Mouse (Mus musculus) adrenal gland, postnatal 10 days (tissue): Measurements from ENCODE around the gene Selenoi. TPM values are rescaled to one million over a fixed set of nuclear protein-coding genes. Genes with fewer than 3 reads are reported as not detected.

Experiments
- DNase-seq: peaks from one replicate; pipeline ENCODE4 v3.0.0; 2021; ENCODE audit warnings: mixed read lengths
- total RNA-seq, 2 experiments: library from RNA; stranded (reverse); gene quantifications; 2 replicates each; pipeline ENCODE4 v1.2.3; 2021

The Selenoi gene
- total RNA-seq, 2 experiments from 2014 or later, result 20.4 to 20.7 TPM

DNA sequence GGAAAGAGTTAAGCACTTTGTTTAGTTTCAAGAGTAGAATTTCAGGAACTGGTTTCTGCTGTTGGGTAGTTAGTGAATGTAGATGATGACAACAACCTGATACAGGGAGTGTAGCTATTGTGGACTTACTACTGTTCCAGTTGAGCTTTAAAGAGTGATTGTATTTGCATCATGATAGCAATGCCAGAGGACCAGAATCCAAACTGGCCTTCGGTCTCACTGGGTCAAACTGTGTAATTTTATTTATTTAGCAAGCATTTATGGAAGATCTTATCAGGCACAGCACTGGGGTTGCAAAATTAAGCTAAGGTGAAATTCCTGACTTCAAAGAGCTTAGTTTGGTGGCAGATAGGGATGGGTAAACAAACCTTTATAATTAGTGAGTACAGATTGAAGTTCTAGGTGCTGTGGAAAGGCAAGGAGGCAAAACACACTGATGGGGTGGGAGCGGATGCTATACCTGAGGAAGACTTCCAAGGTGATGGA, 3.3 kb downstream of the Selenoi start:
- DNase-seq, result no peak

DNA sequence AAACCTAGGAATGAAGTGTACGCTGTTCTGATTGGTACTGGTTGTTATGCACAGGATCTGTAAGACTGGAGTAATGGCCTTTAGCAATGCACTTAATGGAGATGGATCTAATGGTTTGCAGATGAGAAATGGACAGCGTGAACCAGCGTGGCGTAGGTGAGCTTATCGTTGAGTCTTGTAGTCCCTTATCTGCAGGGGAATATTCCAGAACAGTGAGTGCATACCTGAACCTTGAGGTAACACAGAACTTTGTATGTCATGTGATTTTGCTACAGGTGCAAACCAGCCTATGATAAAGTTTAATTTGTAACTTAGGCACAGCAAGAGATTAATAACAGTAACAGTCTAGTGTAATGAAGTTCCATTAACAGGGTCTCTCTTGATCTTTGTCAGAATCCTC, 6.2 kb downstream of the Selenoi start:
- DNase-seq, result no peak

DNA sequence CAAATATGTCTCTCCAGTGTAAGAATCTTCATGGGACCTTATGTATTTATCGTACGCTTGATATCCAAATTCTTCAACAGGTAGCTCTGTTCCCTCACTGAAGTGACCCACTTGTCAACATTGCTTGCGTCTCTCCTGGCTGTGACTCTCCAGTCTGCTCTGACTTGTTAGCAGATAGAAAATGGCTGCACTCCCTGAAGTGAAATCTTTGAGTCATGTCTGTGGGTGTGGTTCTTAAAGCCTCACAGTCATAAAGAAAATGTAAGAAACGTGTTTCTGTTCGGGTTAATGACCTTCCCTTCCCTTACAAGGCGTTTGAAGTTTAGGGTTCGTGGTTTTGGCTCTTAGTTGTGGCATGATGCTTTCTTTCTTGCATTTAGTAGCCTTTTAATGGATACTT, 8.2 kb downstream of the Selenoi start:
- no peak for DNase-seq

DNA sequence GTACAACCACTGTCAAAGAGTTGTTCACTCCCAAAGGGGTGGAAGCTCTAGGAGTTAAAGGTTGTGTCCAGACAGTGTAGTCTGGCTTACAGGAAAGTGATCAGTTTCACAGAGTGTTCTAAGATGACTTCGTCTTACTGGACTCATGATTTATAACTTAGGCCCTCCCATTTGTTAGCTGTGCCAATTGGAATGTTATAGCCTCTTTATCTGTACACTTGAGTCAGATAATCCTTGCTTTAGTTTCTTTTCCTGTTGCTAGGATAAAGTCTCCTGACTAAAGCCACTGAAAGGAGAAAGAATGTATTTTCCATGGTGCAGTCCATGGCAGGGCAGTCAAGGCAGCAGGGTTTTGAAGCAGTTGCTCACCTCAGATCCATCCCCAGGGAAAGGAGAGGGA, 10.0 kb downstream of the Selenoi start:
- DNase-seq, result no peak

DNA sequence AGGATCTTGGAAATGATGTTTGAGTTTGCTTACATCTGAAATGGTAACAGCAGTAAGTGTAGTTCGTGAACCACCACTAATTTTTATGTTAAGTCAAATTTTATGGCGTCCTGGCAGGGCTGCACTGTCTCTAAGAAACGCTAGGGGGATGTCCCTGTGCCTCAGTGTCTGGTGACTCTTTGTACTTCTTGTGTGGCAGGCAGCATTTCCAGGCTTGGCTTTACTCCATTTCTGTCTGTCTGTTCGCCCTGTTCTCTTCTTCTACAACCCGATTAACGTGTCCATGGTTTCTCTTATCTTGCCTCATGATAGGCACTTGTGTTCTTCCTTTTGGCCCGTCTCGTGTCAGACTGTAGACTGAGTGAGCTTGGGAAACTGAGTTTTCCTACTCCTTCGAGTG, 11.4 kb downstream of the Selenoi start:
- peak; percentile 16 for DNase-seq

DNA sequence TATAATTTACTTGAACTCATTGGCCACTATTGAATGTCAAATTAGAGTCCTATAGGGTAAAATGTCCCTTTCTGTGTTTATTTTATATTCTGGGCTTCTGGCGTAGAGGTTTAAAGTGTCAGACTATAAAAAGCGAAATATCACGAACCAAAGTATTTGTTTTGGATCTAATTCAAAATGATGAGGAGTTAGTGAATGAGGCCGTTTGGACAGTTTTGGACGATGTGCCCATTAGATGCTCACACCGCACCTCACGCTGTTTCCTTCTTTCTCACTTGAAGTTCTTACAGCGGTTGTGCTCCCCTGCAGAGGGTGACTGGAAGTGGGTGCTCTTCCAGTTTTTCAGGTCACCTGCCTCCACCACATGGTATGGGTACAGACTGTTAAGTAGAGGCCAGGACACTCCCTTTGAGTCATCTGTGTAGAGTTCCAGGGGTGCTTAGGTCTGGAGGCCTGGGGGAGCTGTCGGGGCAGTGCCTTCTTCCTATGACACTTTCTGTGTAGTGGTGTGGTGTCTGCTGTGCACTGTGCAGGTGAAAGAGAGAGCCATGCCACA, 13.6 kb downstream of the Selenoi start:
- DNase-seq, result no peak

DNA sequence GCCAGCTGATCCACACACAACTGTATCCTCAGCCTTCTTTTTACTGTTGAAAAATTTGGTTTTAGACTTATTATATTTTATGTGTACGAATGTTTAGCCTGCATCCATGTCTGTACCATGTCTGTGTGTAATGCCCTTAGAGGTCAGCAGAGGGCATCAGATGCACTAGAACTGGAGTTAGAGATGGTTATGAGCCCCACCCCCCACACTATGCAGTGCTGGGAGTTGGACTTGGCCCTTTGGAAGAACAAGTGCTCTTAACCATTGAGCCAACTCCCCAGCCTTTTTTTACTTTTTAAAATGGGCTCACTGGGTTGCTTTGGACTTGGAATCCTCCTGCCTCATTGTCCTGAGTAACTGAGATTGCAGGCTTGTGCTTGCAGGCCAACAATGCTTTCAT, 15.3 kb downstream of the Selenoi start:
- no peak for DNase-seq

DNA sequence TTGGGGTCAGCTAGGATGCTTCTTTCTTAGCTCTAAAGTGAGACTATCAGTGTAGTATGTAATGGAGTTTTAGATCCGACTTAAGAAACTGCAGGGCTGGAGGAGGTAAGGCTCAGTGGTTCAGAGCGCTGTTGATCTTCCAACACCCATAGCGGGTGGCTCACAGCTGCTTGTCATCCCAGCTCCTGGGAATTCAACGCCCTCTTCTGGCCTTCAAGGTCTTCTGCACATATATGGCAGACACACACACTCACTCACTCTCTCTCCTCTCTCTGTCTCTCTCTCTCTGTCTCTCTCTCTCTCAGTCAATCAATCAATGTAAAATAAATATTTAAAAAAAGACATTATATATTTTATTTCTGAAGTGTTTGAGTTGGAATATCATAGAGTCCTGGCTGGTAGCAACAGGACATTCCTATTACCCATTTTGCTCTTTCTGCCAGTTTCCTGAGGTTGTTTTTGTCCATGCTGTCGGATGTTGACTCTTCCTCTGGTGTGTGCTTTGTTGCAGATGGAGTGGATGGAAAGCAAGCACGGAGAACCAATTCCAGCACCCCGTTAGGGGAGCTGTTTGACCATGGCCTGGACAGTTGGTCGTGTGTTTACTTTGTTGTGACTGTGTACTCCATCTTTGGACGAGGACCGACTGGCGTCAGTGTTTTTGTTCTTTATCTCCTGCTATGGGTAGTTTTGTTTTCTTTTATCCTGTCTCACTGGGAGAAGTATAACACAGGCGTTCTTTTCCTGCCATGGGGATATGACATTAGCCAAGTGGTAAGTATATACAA, 23.4 kb downstream of the Selenoi start:
- no peak for DNase-seq

DNA sequence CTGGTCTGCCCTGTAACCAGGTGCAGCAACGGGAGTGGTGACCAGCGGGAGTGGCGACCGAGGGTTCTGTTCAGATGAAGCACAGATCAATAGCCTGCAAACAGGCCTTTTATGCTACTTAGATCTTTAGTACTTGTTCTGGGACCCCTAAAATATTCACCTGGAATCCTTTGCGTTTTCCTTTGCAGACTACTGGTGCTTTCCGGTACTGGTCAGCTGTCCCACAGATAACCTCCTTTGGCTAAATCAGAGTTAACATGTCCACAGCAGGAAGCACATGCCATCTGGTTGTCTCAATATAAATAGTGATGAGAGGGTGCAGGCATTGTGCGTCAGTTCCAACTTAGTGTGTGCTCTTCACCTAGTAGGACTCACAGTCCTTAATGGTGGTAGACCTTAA, 26.4 kb downstream of the Selenoi start:
- DNase-seq, result no peak

DNA sequence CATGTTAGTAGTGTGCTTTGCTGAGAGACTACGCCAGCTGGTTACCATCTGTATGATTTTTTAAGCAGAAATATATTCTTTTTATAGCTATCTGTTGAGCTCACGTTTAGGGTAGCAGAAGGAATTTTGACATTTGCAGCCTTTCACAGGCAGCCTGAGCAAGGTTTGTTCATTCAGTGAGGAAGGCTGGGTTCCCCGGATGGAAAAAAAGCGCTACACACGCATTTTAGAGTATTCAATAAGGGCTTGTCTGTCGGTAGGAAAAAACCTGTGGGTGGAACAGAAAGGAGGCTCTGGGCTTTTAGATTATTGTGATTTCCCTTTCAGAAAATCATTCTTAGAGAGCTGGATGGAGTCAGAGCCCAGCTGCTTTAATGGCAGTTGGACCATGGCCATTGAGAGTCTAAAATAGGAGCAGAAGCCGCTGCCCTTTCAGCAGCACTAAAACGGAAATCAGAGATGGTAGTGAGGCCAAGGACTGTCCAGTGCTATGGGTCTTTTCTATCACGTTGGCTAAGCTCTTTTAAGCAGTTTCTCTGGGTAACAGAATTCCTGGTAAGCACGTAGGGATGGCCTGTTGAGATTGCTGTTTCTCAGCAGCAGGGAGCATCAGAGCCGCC, 38.3 kb downstream of the Selenoi start:
- peak; percentile 29 for DNase-seq

DNA sequence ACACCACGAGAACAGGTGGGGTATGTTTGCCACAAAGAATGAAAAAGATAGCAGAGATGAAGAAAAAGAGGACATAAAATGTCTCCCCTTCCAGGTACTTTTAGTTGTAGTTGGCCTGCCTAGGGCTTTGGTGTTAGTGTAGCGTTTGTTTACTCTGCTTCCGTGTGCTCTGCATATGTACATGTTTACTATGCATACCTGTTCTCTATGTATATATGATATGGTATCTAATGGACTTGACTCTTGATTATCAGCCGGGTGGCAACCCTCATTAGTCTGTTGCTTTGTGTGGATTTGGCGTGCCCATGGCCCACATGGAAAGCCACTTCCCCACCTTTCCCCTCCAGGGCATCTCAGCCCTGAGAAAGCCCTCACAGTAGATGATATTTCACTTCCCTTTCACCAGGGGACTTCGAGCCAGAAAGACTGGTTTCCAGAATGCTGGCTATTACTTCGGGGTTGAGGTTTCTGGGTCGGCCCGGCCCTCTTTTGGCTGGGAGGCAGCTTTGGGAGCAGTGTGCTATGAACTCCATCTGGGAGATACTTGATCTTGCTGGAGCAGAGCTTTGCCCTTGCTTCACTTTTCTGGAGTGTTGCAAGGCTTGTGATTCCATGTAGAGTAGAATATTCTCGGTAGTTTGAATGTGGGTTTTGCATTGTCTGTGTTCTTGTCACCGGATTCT, 39.4 kb downstream of the Selenoi start:
- peak; percentile 63 for DNase-seq

DNA sequence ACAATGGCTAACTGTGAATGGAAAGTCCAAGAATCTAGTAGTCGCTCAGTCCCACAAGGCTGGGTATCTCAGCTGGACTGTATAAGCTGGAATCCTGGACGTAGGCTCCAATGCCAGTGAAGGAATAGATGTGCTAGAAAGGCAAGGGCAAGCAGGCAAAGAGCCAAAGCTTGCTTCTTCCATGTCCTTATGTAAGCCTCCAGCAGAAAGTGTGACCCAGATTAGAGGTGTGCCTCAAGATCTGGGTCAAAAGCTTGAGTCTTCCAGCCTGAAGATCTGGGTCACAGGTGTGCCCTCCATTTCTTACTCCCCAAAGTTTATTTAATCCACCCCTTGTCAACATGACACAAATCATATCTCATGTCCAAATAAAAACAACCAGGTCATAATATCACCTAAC, 44.0 kb downstream of the Selenoi start:
- DNase-seq, result no peak

DNA sequence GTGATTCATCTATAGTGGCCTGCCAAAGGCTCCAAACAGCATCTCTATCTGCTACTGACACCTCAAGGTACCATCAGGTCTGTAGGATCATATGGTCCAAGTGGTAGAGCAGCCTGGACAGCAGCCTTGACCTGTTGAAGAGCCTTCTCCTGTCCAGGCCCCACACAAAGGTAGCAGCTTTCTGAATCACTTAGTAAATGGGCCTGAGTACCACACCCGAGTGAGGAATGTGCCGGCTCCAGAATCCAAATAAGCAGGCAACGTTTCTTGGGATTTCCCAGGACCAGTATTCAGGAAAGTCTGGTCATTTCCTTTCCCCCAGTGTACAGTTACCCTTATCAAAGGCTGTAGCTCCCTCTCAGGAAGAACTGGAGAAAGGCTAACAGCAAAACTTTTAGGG, 46.6 kb downstream of the Selenoi start:
- DNase-seq, result no peak

DNA sequence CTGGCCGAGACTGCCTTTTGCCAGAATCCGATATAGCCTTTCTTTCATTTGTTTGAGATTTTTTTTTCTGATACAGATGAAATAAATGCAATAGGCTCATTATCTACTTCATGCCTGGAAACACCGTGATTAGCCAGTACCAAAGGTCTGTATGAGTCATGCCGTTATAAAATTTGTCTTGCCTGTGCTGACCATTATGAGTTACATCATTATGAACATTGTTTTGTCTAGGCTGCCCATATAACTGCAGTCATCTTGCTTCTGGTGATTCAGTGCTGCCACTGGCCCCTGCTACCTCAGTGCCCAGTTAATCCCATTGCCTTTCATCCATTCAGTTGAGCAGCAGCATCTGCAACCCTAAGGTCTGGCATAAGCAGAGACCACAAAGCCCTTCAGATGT, 47.1 kb downstream of the Selenoi start:
- no peak for DNase-seq

DNA sequence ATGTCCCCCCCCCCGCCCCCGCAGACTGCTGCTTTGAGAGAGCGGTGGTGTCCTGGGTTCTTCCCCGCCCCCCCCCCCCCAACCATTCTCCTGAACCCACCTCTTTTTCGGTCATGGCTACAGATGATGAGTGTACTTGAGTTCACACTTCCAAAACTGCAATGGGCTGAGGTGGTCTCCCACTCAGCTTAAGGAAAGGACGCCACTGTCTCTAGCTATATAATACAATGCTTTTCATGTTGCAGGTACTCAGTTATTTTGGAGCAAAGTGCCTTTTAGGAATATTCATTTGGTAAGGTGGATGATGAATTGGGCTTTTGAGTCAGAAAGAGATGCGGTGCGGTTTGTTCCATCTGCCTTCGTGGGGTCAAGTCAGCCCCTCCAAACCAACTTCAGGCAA, 48.5 kb downstream of the Selenoi start:
- DNase-seq, result no peak

DNA sequence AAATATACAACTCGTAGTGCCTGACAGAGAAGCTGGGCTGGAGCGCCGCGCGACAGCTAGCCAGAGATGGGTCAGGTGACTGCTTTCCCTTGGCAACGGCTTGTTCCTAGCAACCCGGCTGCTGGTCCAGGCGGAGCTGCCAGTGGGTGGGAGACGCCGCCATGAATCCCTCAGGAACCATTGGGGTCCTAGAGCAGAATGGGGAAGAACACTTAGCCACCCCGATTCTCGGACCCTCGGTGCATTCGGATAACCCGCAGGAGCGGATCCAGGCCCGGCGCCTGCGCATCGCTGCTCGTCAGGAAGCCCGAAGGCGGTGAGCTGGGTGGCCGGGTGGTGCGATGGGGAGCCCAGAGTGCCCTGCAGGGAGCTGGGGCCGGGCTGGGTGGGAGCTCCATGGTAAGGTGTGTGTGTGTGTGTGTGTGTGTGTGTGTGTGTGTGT, 48.9 kb downstream of the Selenoi start, which contains the start of gene Drc1:
Gene Drc1, plus strand, starts transcription at position 98 of the 442 bp plus-strand sequence.
- DNase-seq, result peak; percentile 49

DNA sequence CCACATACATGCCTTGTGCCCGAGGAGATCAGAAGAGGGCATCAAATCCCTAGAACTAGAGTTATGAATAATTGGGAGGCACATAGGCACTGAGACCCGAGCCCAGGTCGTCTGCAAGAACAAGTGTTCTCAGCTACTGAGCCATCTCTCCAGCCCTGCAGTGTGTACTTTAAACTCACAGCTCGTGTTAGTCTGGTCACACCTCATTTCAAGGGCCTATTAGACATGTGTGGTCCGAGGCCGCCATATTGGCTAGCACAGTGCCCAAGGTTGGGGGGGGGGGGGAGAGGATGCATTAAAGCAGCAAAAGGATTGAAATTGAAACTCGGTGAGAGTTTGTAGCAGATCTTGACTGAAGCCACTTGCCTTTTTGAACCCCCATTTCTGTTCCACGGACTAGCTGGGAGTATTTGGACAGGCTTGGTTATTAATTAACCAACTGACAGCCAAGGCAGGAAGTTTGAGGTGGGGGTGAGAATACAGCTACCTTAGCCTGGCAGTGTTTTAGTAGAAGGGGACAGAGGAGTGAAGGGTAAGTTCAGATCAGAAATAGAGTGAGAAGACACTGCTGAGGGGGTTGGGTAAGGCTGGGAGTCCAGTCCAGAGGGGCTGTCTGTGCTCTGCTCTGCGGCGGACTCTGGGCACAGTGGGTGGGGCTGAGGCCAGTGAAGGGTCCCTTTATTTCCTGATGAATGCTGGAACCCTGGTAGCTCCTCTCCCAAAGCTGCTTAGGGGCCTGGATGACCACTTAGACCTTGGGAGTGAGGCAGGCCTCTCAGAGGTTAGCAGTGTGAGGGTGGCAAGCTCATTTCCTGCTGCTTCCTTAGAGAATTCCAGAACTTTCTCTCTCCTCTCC, 53.8 kb downstream of the Selenoi start:
- DNase-seq, result no peak

DNA sequence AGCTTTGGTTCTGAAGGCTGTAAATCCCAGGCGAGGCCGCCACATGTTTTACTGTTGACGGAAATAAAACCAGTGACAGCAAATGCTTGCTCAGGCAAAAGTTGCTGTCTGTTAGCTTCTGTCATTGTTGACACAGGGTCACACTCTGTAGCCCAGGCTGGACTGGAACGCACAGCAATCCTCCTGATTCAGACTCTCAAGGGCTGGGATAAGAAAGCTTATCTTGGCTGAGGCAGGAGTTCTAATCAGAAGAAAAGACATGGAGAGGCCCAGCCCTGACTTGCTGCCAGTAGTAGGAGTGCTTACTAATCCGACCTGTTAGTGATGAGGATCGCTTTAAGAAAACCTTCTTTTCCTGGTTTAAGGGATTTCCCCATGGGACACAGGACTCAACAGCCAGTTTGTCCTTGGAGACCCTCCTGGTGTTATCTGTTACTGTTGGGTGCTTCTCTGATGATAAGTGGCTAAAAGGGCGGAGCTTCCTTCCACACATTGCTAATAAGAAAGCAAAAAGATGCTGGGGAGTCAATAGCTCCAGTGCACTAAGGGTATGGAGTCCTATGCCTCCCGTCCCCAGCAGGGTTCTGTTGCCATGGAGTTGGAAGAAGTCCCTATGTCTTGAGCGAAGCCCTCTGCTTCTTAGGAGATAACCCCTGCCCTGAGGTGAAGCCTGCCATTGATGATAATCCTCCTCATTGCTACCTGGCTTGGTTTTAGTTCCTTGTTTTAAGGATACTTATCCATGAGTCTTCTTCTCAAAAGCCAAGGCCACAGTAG, 54.9 kb downstream of the Selenoi start:
- no peak for DNase-seq
